Mouse (Mus musculus): ENCODE measurements around the gene Nup153.

DNA sequence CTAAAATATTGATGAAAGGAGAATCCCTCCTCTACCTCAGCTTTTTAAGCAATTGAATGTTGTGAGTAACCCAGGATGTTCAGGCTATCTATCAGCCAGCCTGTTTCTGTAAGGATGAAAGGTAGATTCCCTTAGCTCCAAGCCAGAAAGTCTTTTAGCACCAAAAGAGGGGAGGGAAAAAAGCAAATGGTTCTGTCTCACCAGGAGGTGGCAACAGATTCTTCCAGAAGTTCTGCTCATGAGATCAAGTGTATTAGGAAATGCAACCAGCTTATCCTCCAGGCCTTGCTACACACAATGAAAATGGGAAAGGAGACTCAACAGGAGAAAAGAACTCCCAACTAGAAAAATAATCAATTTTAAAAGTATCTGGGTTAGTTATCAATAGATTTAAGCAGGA, 3.4 kb downstream of the Nup153 start:
- TF ChIP-seq POLR2A (IDR thresholded peaks at IDR 0.05; ENCODE audit: insufficient read depth, low read depth, low read length) = no peak
- peak; percentile 51 for TF ChIP-seq CTCF (IDR thresholded peaks at IDR 0.05)
- no peak for TF ChIP-seq EP300 (IDR thresholded peaks at IDR 0.05; ENCODE audit: insufficient read depth, low read depth, low read length)

Data from heart, adult 2 months (tissue).